Mouse (Mus musculus) heart, adult 2 months (tissue): ENCODE results near the gene Mrps27.

Source experiments
- CTCF ChIP-seq: fragments of 200-600 bp; IDR thresholded peaks from 2 replicates; pipeline ENCODE4 v1.8.1; 2022; ENCODE audit warnings: antibody characterized with exemption, mild to moderate bottlenecking, moderate library complexity
- EP300 ChIP-seq: fragments of 200-500 bp; IDR thresholded peaks from 2 replicates; pipeline ENCODE4 v1.6.1; 2011; ENCODE audit warnings: low read depth, low read length, control low read depth; ENCODE audit not compliant: insufficient read depth
- POLR2A ChIP-seq: fragments of 200-500 bp; IDR thresholded peaks from 2 replicates; pipeline ENCODE4 v1.6.1; 2011; ENCODE audit warnings: mild to moderate bottlenecking, low read depth, low read length, control low read depth; ENCODE audit not compliant: insufficient read depth

GRCm38 (mm10) chr13:99458658-99459386, 114.2 kb downstream of the Mrps27 start:
- TF ChIP-seq POLR2A (no peak), EP300 (no peak), CTCF (no peak)
